In the genomic region with DNA sequence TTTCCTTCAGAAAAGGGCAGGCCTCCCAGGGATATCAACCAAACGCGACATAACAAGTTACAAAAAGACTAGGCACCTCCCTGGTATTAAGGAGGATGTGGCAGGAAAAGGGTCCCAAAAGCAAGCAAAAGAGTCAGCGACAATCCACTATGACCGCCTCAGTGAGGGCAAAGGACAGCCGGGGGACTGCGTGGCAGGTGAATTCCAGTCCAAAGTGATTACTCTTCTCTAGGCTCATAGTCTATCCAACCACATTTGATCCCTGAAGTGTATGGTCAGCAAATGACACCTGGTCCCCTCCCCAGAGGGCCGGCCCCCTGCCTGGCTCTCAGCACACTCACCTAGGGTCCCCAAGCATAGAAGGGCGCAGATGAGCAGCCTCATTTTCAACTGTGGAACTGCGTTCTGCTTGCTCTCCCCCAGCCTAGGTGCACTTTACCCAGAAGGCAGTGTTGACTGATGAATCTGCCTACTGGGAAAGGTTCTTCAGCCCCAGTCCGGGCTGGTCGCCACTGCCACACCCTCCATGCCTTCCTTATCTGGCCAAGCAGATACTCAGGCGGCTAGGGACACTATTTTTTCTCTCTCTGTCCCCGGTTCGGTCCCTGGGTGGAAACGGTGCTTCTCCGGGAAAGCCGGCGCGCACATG, we compare ENCODE assay signal across 13 mouse cellular contexts. TPM values are rescaled to one million over a fixed set of nuclear protein-coding genes. Genes with fewer than 3 reads are reported as not detected.
DNase-seq lines count a peak whose midpoint lies in the region; ATAC-seq lines count a peak whose summit lies in the region.
"Had no signal": no experiment of that assay in that cellular context is flagged by ENCODE, and none has a peak within 500 bp of the region (broad histone marks: within the 10 kb centered on the region; RNA-seq: fewer than 3 reads in every experiment).

No protein-coding gene starts in this region.

- no peaks in the 10 kb centered on the region for H3K4me1 ChIP-seq in neural tube, embryonic 11.5 days (ENCODE audit: control insufficient read depth, insufficient read depth, low read length)
- no peaks in the 10 kb centered on the region for H3K4me1 ChIP-seq in embryonic facial prominence, embryonic 12.5 days
- peaks cover 52% of the 10 kb centered on the region for H3K4me1 ChIP-seq in liver, embryonic 15.5 days (replicated peaks)
- H3K4me1 ChIP-seq: neural tube, embryonic 12.5 days had no signal

- ATAC-seq in neural tube, embryonic 11.5 days (ENCODE audit: insufficient read depth, low FRiP score, low TSS enrichment): no peak
- ATAC-seq in embryonic facial prominence, embryonic 12.5 days (ENCODE audit: insufficient number of reproducible peaks, insufficient read depth, low FRiP score, low TSS enrichment): 0 out of 2 replicates have a peak, but pooled peaks have one; percentile 22
- peak; percentile 97 for ATAC-seq in liver, embryonic 15.5 days (ENCODE audit: insufficient read depth)
- ATAC-seq: forebrain, embryonic 16.5 days had no signal

- no peaks in the 10 kb centered on the region for H3K27me3 ChIP-seq in neural tube, embryonic 11.5 days (ENCODE audit: control insufficient read depth, insufficient read depth, low read length)
- H3K27me3 ChIP-seq in embryonic facial prominence, embryonic 12.5 days: no peaks in the 10 kb centered on the region
- H3K27me3 ChIP-seq in liver, embryonic 15.5 days: no peaks in the 10 kb centered on the region
- H3K27me3 ChIP-seq: neural tube, embryonic 12.5 days had no signal

- H3K9ac ChIP-seq in neural tube, embryonic 11.5 days (ENCODE audit: low read length): no peak overlapping the region
- H3K9ac ChIP-seq in embryonic facial prominence, embryonic 12.5 days: no peak overlapping the region
- H3K9ac ChIP-seq in liver, embryonic 15.5 days: peak overlapping the region; percentile 82
- H3K9ac ChIP-seq: neural tube, embryonic 12.5 days had no signal

- H3K4me3 ChIP-seq in neural tube, embryonic 11.5 days (ENCODE audit: low read depth, low read length): no peak overlapping the region
- no peak overlapping the region for H3K4me3 ChIP-seq in embryonic facial prominence, embryonic 12.5 days
- peak overlapping the region; percentile 72 for H3K4me3 ChIP-seq in liver, embryonic 15.5 days (replicated peaks)
- H3K4me3 ChIP-seq: neural tube, embryonic 12.5 days had no signal

- H3K27ac ChIP-seq in neural tube, embryonic 11.5 days (ENCODE audit: low read depth, low read length): 0 out of 2 replicates have a peak overlapping the region, but pooled peaks have one; percentile 14
- H3K27ac ChIP-seq in embryonic facial prominence, embryonic 12.5 days: no peak overlapping the region
- H3K27ac ChIP-seq in liver, embryonic 15.5 days (replicated peaks): peak overlapping the region; percentile 99
- H3K27ac ChIP-seq: neural tube, embryonic 12.5 days had no signal

- H3K9me3 ChIP-seq in neural tube, embryonic 11.5 days (ENCODE audit: control insufficient read depth, low read length): no peaks in the 10 kb centered on the region
- H3K9me3 ChIP-seq in embryonic facial prominence, embryonic 12.5 days: no peaks in the 10 kb centered on the region
- no peaks in the 10 kb centered on the region for H3K9me3 ChIP-seq in liver, embryonic 15.5 days (replicated peaks)
- H3K9me3 ChIP-seq: neural tube, embryonic 12.5 days had no signal

- DNase-seq in neural tube, embryonic 11.5 days (ENCODE audit: low spot score): no peak
- DNase-seq in neural tube, embryonic 10.5 days (ENCODE audit: extremely low spot score, low spot score): no peak
- DNase-seq in yolk sac, embryonic 10.5 days (ENCODE audit: low spot score): peak; percentile 83
- no peak for DNase-seq in gastrocnemius, postnatal 25 days
- DNase-seq in T-cell, adult 2 months (ENCODE audit: low spot score): no peak
- DNase-seq: kidney, adult 9 months; lung, postnatal 4 days; right cerebral cortex, postnatal 25 days had no signal

- H3K4me2 ChIP-seq in neural tube, embryonic 11.5 days (ENCODE audit: low read depth): no peak overlapping the region
- no peak overlapping the region for H3K4me2 ChIP-seq in embryonic facial prominence, embryonic 12.5 days (replicated peaks)
- peak overlapping the region; percentile 63 for H3K4me2 ChIP-seq in liver, embryonic 15.5 days
- H3K4me2 ChIP-seq: neural tube, embryonic 12.5 days had no signal

- WGBS in neural tube, embryonic 11.5 days: 88% methylated on average over 19 of the region's 19 CpGs
- WGBS in embryonic facial prominence, embryonic 12.5 days: 81% methylated on average over 19 of the region's 19 CpGs
- 26% methylated on average over 19 of the region's 19 CpGs for WGBS in liver, embryonic 15.5 days (ENCODE audit: insufficient replicate concordance)

- H3K36me3 ChIP-seq in neural tube, embryonic 11.5 days (ENCODE audit: control insufficient read depth, insufficient read depth, low read length): no peaks in the 10 kb centered on the region
- no peaks in the 10 kb centered on the region for H3K36me3 ChIP-seq in embryonic facial prominence, embryonic 12.5 days
- peaks cover 14% of the 10 kb centered on the region; the same call in 1 of the 2 replicates for H3K36me3 ChIP-seq in liver, embryonic 15.5 days (replicated peaks)
- H3K36me3 ChIP-seq: neural tube, embryonic 12.5 days had no signal

RNA-seq across cellular contexts. Expression of a gene that starts 16.9 kb away (rescaled TPM):
- polyA plus RNA-seq in neural tube, embryonic 11.5 days (2014; fragmentation: Nextera tagmentation; extraction: Ambion mirVana): 2.3 and 2.4 TPM in 2 replicates
- polyA plus RNA-seq in embryonic facial prominence, embryonic 12.5 days (2016; fragmentation: Nextera tagmentation; extraction: Ambion mirVana): 3.8 and 5.7 TPM in 2 replicates
- 74.2 and 96.0 TPM in 2 replicates for polyA plus RNA-seq in liver, embryonic 15.5 days (2015; fragmentation: Nextera tagmentation; extraction: Ambion mirVana)
- not detected for total RNA-seq in gastrocnemius, postnatal 25 days (2021)

RNA-seq across cellular contexts. Expression of a gene that starts 17.1 kb away (rescaled TPM):
- polyA plus RNA-seq in neural tube, embryonic 11.5 days (2014; fragmentation: Nextera tagmentation; extraction: Ambion mirVana): 69.8 and 85.0 TPM in 2 replicates
- polyA plus RNA-seq in embryonic facial prominence, embryonic 12.5 days (2016; fragmentation: Nextera tagmentation; extraction: Ambion mirVana): 77.3 and 78.4 TPM in 2 replicates
- polyA plus RNA-seq in liver, embryonic 15.5 days (2015; fragmentation: Nextera tagmentation; extraction: Ambion mirVana): 35.1 and 38.2 TPM in 2 replicates
- total RNA-seq in gastrocnemius, postnatal 25 days (2021): 1 to 10 TPM; 5.3 to 8.3 TPM

RNA-seq across cellular contexts. Expression of a gene that starts 57.7 kb away (rescaled TPM):
- polyA plus RNA-seq in neural tube, embryonic 11.5 days (2014; fragmentation: Nextera tagmentation; extraction: Ambion mirVana): 22.4 and 28.5 TPM in 2 replicates
- 19.1 and 20.1 TPM in 2 replicates for polyA plus RNA-seq in embryonic facial prominence, embryonic 12.5 days (2016; fragmentation: Nextera tagmentation; extraction: Ambion mirVana)
- polyA plus RNA-seq in liver, embryonic 15.5 days (2015; fragmentation: Nextera tagmentation; extraction: Ambion mirVana): 10,865 and 16,074 TPM in 2 replicates
- 10 to 100 TPM in 1 of 2 experiments, 1 to 10 TPM in 1; 7.9 to 32.4 TPM for total RNA-seq in gastrocnemius, postnatal 25 days (2021)

RNA-seq across cellular contexts. Expression of a gene that starts 57.9 kb away (rescaled TPM):
- polyA plus RNA-seq in neural tube, embryonic 11.5 days (2014; fragmentation: Nextera tagmentation; extraction: Ambion mirVana): 1.7 TPM in 1 of 2 replicates, not detected in the other
- polyA plus RNA-seq in embryonic facial prominence, embryonic 12.5 days (2016; fragmentation: Nextera tagmentation; extraction: Ambion mirVana): 0.60 and 2.9 TPM in 2 replicates
- 0.24 and 2.3 TPM in 2 replicates for polyA plus RNA-seq in liver, embryonic 15.5 days (2015; fragmentation: Nextera tagmentation; extraction: Ambion mirVana)
- total RNA-seq in gastrocnemius, postnatal 25 days (2021): 1 to 10 TPM in 1 of 2 experiments, not detected in 1; 5.6 TPM
- polyA plus RNA-seq: cortical plate, adult 2 months; forebrain, embryonic 16.5 days had no signal

Comparison
In these comparisons a context has a peak if more than half of its experiments do, and no peak if none do; other contexts are left out.
1. RNA of a gene that starts 16.9 kb away (polyA plus RNA-seq): 74.2 to 96.0 TPM in liver, embryonic 15.5 days; 3.8 to 5.7 TPM in embryonic facial prominence, embryonic 12.5 days and 2.3 to 2.4 TPM in neural tube, embryonic 11.5 days; every median in the first group is over 10 times any median in the second.
2. RNA of a gene that starts 57.7 kb away (polyA plus RNA-seq): 10,865 to 16,074 TPM in liver, embryonic 15.5 days; 22.4 to 28.5 TPM in neural tube, embryonic 11.5 days and 19.1 to 20.1 TPM in embryonic facial prominence, embryonic 12.5 days; every median in the first group is over 100 times any median in the second.